Mouse (Mus musculus) ES-E14 (cell line): Measurements from ENCODE around the gene Ivns1abp. TPM values are rescaled to one million over a fixed set of nuclear protein-coding genes. Genes with fewer than 3 reads are reported as not detected.

Experiments used
- DNase-seq: peaks from one replicate; pipeline ENCODE4 v3.0.0-alpha.2; 2013; ENCODE audit warnings: low read depth, low spot score
- H3K27ac ChIP-seq: 2 replicates; pipeline ENCODE4 v1.5.1; 2012; ENCODE audit warnings: low read depth, mild to moderate bottlenecking, low read length, moderate library complexity, mixed read lengths; ENCODE audit not compliant: poor library complexity, insufficient read depth, severe bottlenecking
- H3K36me3 ChIP-seq: 2 replicates; pipeline ENCODE4 v1.6.1; 2012; ENCODE audit warnings: mild to moderate bottlenecking, low read length, moderate library complexity, mixed read lengths; ENCODE audit not compliant: control insufficient read depth, poor library complexity, insufficient read depth, severe bottlenecking
- H3K4me1 ChIP-seq, 2 experiments: fragments of 150-350 bp in 1 of 2; sonication (generic) in 1 of 2; 2 replicates each; pipeline ENCODE4 v1.6.1; 2012; ENCODE audit warnings: low read length in 2 of 2, mild to moderate bottlenecking in 1 of 2, mixed read lengths in 1 of 2; ENCODE audit not compliant: control insufficient read depth in 2 of 2, insufficient read depth in 2 of 2, poor library complexity in 1 of 2
- H3K4me3 ChIP-seq, 2 experiments: fragments of 150-350 bp in 1 of 2; sonication (generic) in 1 of 2; 2 replicates each; pipeline ENCODE4 v1.5.1; 2012; ENCODE audit warnings: low read length in 2 of 2, low read depth in 1 of 2, mild to moderate bottlenecking in 1 of 2, mixed read lengths in 1 of 2; ENCODE audit not compliant: insufficient read depth in 1 of 2, poor library complexity in 1 of 2, severe bottlenecking in 1 of 2
- H3K9ac ChIP-seq: 2 replicates; pipeline ENCODE4 v1.6.1; 2012; ENCODE audit warnings: low read depth, mild to moderate bottlenecking, low read length, mixed read lengths; ENCODE audit not compliant: poor library complexity, insufficient read depth, severe bottlenecking
- H3K9me3 ChIP-seq: fragments of 150-350 bp; sonication (generic); 2 replicates; pipeline ENCODE4 v1.6.1; 2012; ENCODE audit warnings: low read depth, mild to moderate bottlenecking, low read length; ENCODE audit not compliant: control insufficient read depth, insufficient read depth
- CHD2 ChIP-seq: IDR thresholded peaks from 2 replicates; pipeline ENCODE4 v1.6.1; 2014; ENCODE audit warnings: mild to moderate bottlenecking, low read depth, low read length, inconsistent platforms
- HCFC1 ChIP-seq: IDR thresholded peaks from 2 replicates; pipeline ENCODE4 v1.6.1; 2012; ENCODE audit warnings: low read length, inconsistent platforms, borderline replicate concordance; ENCODE audit not compliant: insufficient read depth
- MAFK ChIP-seq: IDR thresholded peaks from 2 replicates; pipeline ENCODE4 v1.6.1; 2014; ENCODE audit warnings: mild to moderate bottlenecking, low read depth, low read length, inconsistent platforms; ENCODE audit not compliant: insufficient read depth
- ZC3H11A ChIP-seq: IDR thresholded peaks from 2 replicates; pipeline ENCODE4 v1.6.1; 2012; ENCODE audit warnings: low read depth, mild to moderate bottlenecking, inconsistent platforms, low read length, borderline replicate concordance
- ZNF384 ChIP-seq: IDR thresholded peaks from 2 replicates; pipeline ENCODE4 v1.6.1; 2012; ENCODE audit warnings: low read depth, low read length, inconsistent platforms
- in situ Hi-C, 2 experiments: fragments of 600-800 bp; cut with MboI; formaldehyde crosslinking; loops; one replicate each; pipeline ENCODE4 v1.15.1; 2025; ENCODE audit warnings: low sequenced_read_pairs in 2 of 2, inconsistent platforms in 1 of 2; ENCODE audit not compliant: unreplicated experiment in 2 of 2
- total RNA-seq: library from RNA; depleted of rRNA; stranded (reverse); fragments of 300-350 nt; gene quantifications from 2 replicates; pipeline ENCODE4 v1.2.3, GENCODE M21; 2012

Ivns1abp gene
- total RNA-seq, 1 experiment: 89.5 TPM

DNA sequence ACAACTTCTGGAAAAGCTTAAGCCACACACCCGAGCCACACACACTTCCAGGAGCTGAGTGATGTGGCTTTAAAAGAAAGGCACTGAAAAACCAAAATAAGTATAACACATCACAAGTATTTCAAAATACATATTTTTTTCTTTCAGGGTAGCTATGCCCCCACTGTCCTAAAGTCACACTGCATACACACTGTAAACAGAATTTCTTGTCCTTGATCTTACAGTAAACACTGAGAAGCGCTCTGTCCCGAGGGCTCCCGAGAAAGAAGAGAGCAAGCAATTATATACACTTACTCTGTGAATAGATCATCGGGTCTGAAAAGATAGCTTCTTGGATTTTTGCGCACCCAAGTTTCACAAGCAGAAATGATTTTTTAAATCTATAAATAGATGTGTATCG lies 25.0 kb upstream of the Ivns1abp start:
- Histone ChIP-seq H3K4me3 (no peak overlapping the region), H3K9me3 (no peaks in the 10 kb centered on the region), H3K27ac (no peak overlapping the region), H3K36me3 (no peaks in the 10 kb centered on the region), H3K4me1 (no peaks in the 10 kb centered on the region), H3K9ac (no peak overlapping the region)
- no peak for DNase-seq
- in situ Hi-C loops: no loop called here
- TF ChIP-seq MAFK (no peak), ZNF384 (no peak), HCFC1 (no peak), CHD2 (no peak), ZC3H11A (no peak)

DNA sequence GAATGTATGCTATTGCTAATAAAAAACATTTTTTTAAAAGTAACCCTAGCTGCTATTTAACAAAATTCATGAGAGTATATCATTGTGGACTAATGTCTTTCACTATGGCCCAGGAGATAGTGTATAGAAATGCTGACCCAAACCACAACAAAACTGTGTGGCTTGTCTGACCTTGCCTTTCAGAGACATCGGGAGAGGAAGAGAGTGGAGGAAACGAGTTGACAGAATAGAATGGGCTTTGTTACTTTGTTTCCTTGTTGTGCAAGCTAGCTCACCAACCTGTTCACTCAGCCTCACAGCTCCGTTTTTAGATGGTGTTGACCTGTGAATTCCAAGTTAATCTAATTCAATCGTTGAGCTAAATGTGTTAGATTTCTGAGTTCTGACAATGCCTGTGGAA lies 23.9 kb upstream of the Ivns1abp start:
- Histone ChIP-seq H3K9ac (no peak overlapping the region), H3K4me1 (no peaks in the 10 kb centered on the region), H3K36me3 (no peaks in the 10 kb centered on the region), H3K9me3 (no peaks in the 10 kb centered on the region), H3K27ac (no peak overlapping the region), H3K4me3 (no peak overlapping the region)
- in situ Hi-C loops: no loop called here
- no peak for TF ChIP-seq ZC3H11A
- no peak for TF ChIP-seq CHD2
- TF ChIP-seq MAFK: no peak
- no peak for TF ChIP-seq HCFC1
- no peak for TF ChIP-seq ZNF384
- no peak for DNase-seq

DNA sequence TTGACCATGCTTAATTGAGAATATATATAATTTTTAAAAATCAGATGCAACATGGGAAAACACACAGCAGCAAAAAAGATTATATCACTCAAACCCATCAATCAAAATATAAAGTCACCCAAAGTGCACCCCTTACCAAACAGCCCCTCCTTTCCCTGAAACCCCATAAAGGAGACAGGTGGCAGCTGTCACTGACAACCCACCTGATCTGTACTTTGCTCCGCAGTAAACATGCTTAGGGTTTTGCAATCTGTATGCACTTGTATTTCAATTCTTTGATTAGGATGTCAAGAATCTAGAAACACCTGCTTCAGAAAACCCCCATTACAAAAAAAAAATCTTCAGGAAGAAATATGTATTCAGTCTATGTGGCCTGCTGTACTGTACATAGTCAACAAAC lies 18.9 kb upstream of the Ivns1abp start:
- Histone ChIP-seq H3K4me1 (0 out of 4 replicates have a peak, but pooled peaks cover 0 to 2% of the 10 kb centered on the region in 2 experiments), H3K9ac (no peak overlapping the region), H3K9me3 (no peaks in the 10 kb centered on the region), H3K27ac (no peak overlapping the region), H3K4me3 (no peak overlapping the region), H3K36me3 (no peaks in the 10 kb centered on the region)
- no peak for TF ChIP-seq MAFK
- TF ChIP-seq HCFC1: no peak
- TF ChIP-seq ZC3H11A: no peak
- TF ChIP-seq CHD2: no peak
- no peak for TF ChIP-seq ZNF384
- in situ Hi-C loops: loop anchor here in 1 of 2 experiments (25.0 kb wide), 1 partner anchor 238 kb away; no protein-coding TSS in a partner anchor
- no peak for DNase-seq

DNA sequence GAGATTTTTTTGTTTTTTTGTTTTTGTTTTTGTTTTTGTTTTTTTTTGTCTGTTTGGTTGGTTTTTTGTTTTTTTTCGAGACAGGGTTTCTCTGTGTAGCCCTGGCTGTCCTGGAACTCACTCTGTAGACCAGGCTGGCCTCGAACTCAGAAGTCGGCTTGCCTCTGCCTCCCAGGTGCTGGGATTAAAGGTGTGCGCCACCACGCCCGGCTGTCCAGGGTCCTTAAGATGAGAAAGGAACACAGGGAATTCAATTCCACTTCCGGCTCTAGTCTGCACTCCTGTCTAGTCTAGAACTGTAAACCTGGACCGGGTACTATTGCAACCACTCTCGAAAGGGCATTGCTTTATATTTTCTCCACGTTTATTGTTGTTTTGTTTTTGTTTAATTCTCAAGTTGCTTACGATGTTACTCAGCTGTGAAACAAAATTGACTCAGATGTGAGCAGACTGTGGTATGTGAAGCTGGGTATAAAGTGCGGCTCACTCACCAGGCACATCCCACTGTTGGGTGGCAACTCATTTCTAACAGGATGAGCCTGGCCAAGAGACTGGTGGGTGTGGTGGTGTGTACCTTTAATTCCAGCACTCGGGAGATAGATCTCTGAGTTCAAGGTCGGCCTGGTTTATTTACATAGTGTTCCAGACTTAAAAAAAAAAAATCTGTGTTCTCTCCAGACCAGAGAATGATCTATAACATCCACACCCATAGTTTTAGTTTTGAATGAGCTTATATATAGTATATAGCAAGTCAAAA lies 15.8 kb upstream of the Ivns1abp start:
- DNase-seq: no peak
- Histone ChIP-seq H3K36me3 (no peaks in the 10 kb centered on the region), H3K27ac (no peak overlapping the region), H3K4me3 (no peak overlapping the region), H3K9me3 (no peaks in the 10 kb centered on the region), H3K4me1 (0 out of 4 replicates have a peak, but pooled peaks cover 0 to 2% of the 10 kb centered on the region in 2 experiments), H3K9ac (no peak overlapping the region)
- TF ChIP-seq ZNF384: no peak
- TF ChIP-seq CHD2: no peak
- no peak for TF ChIP-seq ZC3H11A
- no peak for TF ChIP-seq HCFC1
- TF ChIP-seq MAFK: no peak
- in situ Hi-C loops: loop anchor here in 1 of 2 experiments (25.0 kb wide), 1 partner anchor 241 kb away; no protein-coding TSS in a partner anchor
